Mouse (Mus musculus) intestine, embryonic 15.5 days (tissue): ENCODE results near the gene Adad2. TPM values are rescaled to one million over a fixed set of nuclear protein-coding genes. Genes with fewer than 3 reads are reported as not detected.
A peak's percentile ranks its signal among the peaks of the same experiment; 100 is the strongest.

Experiments
- ATAC-seq: fragments of 200-750 bp; cut with Nextera tagmentation; 2 replicates; pipeline ENCODE4 v1.8.0; 2017; ENCODE audit warnings: moderate TSS enrichment, moderate library complexity
- H3K27ac ChIP-seq: fragments of 300-500 bp; sonication (generic); 2 replicates; pipeline ENCODE4 v1.5.1; 2015; ENCODE audit warnings: mild to moderate bottlenecking, inconsistent platforms
- H3K27me3 ChIP-seq: fragments of 300-500 bp; sonication (generic); replicated peaks from 2 replicates; pipeline ENCODE4 v1.6.1; 2015; ENCODE audit warnings: inconsistent platforms
- H3K36me3 ChIP-seq: fragments of 300-500 bp; sonication (generic); 2 replicates; pipeline ENCODE4 v1.6.1; 2015; ENCODE audit warnings: inconsistent platforms
- H3K4me1 ChIP-seq: fragments of 300-500 bp; sonication (generic); replicated peaks from 2 replicates; pipeline ENCODE4 v1.6.1; 2015; ENCODE audit warnings: inconsistent platforms
- H3K4me2 ChIP-seq: fragments of 300-500 bp; sonication (generic); replicated peaks from 2 replicates; pipeline ENCODE4 v1.6.1; 2015; ENCODE audit warnings: mild to moderate bottlenecking, inconsistent platforms
- H3K4me3 ChIP-seq: fragments of 300-500 bp; sonication (generic); replicated peaks from 2 replicates; pipeline ENCODE4 v1.5.1; 2015; ENCODE audit warnings: inconsistent platforms
- H3K9ac ChIP-seq: fragments of 300-500 bp; sonication (generic); 2 replicates; pipeline ENCODE4 v1.6.1; 2015; ENCODE audit warnings: inconsistent platforms
- H3K9me3 ChIP-seq: fragments of 300-500 bp; sonication (generic); 2 replicates; pipeline ENCODE4 v1.6.1; 2016; ENCODE audit warnings: inconsistent platforms
- WGBS: fragments of 180-500 bp; shearing (Covaris S2); methylation state at CpG from one replicate; pipeline ENCODE4 v1.1.7; 2015; 5-methylcytosine and 5-hydroxymethylcytosine counted together
- polyA plus RNA-seq: library from polyadenylated mRNA; unstranded; fragments of >200 nt; fragmentation: Nextera tagmentation; extraction: Ambion mirVana; gene quantifications from 2 replicates; pipeline ENCODE4 v1.2.1, GENCODE M21; 2015

The Adad2 gene
- polyA plus RNA-seq: not detected in 2 replicates

DNA sequence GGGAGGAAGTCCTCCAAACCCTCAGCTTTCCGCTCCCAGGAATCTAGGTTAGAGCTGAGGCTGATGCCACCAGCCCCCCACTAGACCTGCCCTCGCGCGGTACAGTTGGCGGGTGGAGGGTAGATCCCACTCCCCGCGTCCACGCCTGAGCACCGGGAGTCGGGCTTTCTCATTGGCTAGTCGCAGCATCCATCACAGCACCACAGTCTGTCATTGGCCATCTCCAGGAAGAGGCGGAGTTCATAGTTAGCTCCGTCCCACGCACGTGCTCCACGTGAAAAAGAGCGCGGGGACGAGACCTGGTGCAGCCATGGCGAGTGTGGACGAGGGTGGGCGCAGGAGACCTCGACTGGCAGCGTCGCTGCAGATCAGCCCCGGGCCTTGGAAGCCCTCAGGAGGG lies at the start of gene Adad2:
Adad2 (plus strand) TSS at position 277 of the 400 bp plus-strand sequence.
- H3K4me1 ChIP-seq: no peaks in the 10 kb centered on the region
- no peak within 1 kb of the TSS for H3K9ac ChIP-seq
- H3K27ac ChIP-seq: no peak within 1 kb of the TSS
- H3K4me3 ChIP-seq: no peak within 1 kb of the TSS
- no peak within 1 kb of the TSS for H3K4me2 ChIP-seq
- H3K27me3 ChIP-seq: no peaks in the 10 kb centered on the region
- no peak for ATAC-seq
- 82% methylated on average over 26 of the region's 26 CpGs for WGBS
- H3K36me3 ChIP-seq: no peaks in the 10 kb centered on the region
- no peaks in the 10 kb centered on the region for H3K9me3 ChIP-seq

DNA sequence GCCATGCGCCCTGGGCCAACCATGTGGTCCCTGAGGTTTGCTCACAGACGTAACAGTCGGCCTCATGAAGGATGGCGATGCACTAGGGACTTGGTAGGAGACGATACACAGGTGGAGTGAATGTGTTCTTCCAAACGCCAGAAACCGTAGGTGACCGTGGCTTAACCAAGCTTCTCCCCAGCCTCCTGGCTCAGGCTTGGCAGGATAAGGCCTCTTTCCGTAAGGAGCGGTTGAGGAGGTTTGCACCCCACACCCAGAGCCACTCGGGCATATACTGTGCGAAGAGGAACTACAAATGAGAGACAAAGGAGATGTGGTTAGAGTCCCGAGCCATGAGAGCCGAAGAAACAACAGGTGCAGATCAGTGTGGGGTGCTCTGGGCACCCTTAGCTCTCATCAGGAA lies 48.7 kb upstream of the Adad2 start:
- no peak overlapping the region for H3K4me2 ChIP-seq
- no peak overlapping the region for H3K27ac ChIP-seq
- no peaks in the 10 kb centered on the region; the same call in 1 of the 2 replicates for H3K4me1 ChIP-seq
- H3K27me3 ChIP-seq: no peaks in the 10 kb centered on the region
- 92% methylated on average over 14 of the region's 14 CpGs for WGBS
- no peak overlapping the region for H3K9ac ChIP-seq
- peaks cover 33% of the 10 kb centered on the region for H3K36me3 ChIP-seq
- H3K9me3 ChIP-seq: no peaks in the 10 kb centered on the region
- ATAC-seq: no peak
- H3K4me3 ChIP-seq: no peak overlapping the region

- Histone ChIP-seq H3K27me3 (no peaks in the 10 kb centered on the region), H3K4me2 (no peak overlapping the region), H3K9ac (no peak overlapping the region), H3K4me3 (no peak overlapping the region), H3K36me3 (peaks cover 33% of the 10 kb centered on the region), H3K9me3 (no peaks in the 10 kb centered on the region), H3K27ac (no peak overlapping the region), H3K4me1 (no peaks in the 10 kb centered on the region)
- WGBS: 80% methylated on average over 11 of the region's 11 CpGs
- no peak for ATAC-seq
Observed at GRCm38 (mm10) chr8:119566367-119566766, 46.2 kb upstream of the Adad2 start.

DNA sequence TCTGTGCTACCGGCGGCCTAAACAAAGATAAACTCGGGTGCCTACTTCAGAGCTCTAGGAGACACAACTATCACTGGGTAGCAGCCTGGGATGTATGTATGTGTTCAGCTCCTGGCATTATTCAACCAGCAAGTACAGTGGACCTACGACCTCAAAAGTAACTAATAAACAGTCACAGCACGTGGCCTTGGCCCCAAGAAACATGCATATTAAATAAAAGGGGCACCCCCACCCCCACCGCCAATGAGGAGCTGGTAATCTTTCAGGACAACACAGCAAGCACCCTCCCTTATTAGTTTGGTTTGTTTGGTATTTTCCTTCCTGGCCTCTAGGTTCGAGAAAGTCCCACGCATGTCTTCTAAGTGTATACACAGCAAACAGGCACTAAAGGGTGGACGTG lies 44.3 kb upstream of the Adad2 start:
- Histone ChIP-seq H3K27ac (no peak overlapping the region), H3K36me3 (peaks cover 21% of the 10 kb centered on the region), H3K9ac (no peak overlapping the region), H3K4me2 (no peak overlapping the region), H3K9me3 (no peaks in the 10 kb centered on the region), H3K27me3 (no peaks in the 10 kb centered on the region), H3K4me1 (no peaks in the 10 kb centered on the region), H3K4me3 (no peak overlapping the region)
- ATAC-seq: no peak
- WGBS: 82% methylated on average over 9 of the region's 9 CpGs

GRCm38 (mm10) chr8:119568951-119569350 lies 43.6 kb upstream of the Adad2 start:
- WGBS: 60% methylated on average over 7 of the region's 7 CpGs
- ATAC-seq: no peak
- H3K4me2 ChIP-seq: no peak overlapping the region
- H3K36me3 ChIP-seq: peaks cover 17% of the 10 kb centered on the region
- H3K27me3 ChIP-seq: no peaks in the 10 kb centered on the region
- H3K4me1 ChIP-seq: no peaks in the 10 kb centered on the region
- H3K4me3 ChIP-seq: no peak overlapping the region
- H3K9me3 ChIP-seq: no peaks in the 10 kb centered on the region
- no peak overlapping the region for H3K9ac ChIP-seq
- no peak overlapping the region for H3K27ac ChIP-seq

DNA sequence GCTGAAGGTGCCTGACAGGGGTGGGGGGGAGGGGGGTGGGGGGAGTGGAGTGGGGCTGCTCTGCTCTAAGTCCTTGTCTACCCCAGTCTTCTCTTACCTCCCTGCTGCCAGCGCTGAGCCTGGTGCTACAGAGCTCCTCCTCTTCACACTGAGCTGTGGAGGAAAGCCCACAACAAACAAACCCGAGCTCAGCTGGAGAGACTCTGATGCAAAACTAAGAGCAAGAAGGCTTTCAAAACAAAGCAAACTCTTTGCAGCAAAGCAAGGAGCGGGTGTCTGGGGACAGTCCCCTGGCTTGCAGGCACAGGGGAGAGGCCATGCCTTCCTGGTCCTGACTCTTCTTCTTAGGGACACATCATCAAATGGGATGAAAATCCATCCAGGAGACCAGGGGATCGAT lies 42.7 kb upstream of the Adad2 start:
- ATAC-seq: no peak
- Histone ChIP-seq H3K27ac (no peak overlapping the region), H3K9me3 (no peaks in the 10 kb centered on the region), H3K36me3 (peaks cover 11% of the 10 kb centered on the region; the same call in 1 of the 2 replicates), H3K4me3 (no peak overlapping the region), H3K4me1 (no peaks in the 10 kb centered on the region), H3K27me3 (no peaks in the 10 kb centered on the region), H3K9ac (no peak overlapping the region), H3K4me2 (no peak overlapping the region)
- WGBS: 42% methylated on average over 4 of the region's 4 CpGs

- no peak for ATAC-seq
- H3K27me3 ChIP-seq: no peaks in the 10 kb centered on the region
- no peak overlapping the region for H3K4me2 ChIP-seq
- H3K27ac ChIP-seq: no peak overlapping the region
- 77% methylated on average over 6 of the region's 6 CpGs for WGBS
- H3K9ac ChIP-seq: no peak overlapping the region
- H3K9me3 ChIP-seq: no peaks in the 10 kb centered on the region
- H3K4me3 ChIP-seq: no peak overlapping the region
- H3K36me3 ChIP-seq: no peaks in the 10 kb centered on the region
- H3K4me1 ChIP-seq: peaks cover 2% of the 10 kb centered on the region; the same call in 1 of the 2 replicates
Observed at GRCm38 (mm10) chr8:119571135-119571534, 41.4 kb upstream of the Adad2 start.

GRCm38 (mm10) chr8:119572411-119572810 lies 40.1 kb upstream of the Adad2 start:
- peaks cover 2% of the 10 kb centered on the region; the same call in 1 of the 2 replicates for H3K4me1 ChIP-seq
- no peaks in the 10 kb centered on the region for H3K36me3 ChIP-seq
- H3K9me3 ChIP-seq: no peaks in the 10 kb centered on the region
- no peak overlapping the region for H3K4me2 ChIP-seq
- H3K4me3 ChIP-seq: no peak overlapping the region
- no peak overlapping the region; the same call in 1 of the 2 replicates for H3K27ac ChIP-seq
- no peak overlapping the region for H3K9ac ChIP-seq
- no peak for ATAC-seq
- WGBS: 66% methylated on average over 4 of the region's 4 CpGs
- no peaks in the 10 kb centered on the region for H3K27me3 ChIP-seq

DNA sequence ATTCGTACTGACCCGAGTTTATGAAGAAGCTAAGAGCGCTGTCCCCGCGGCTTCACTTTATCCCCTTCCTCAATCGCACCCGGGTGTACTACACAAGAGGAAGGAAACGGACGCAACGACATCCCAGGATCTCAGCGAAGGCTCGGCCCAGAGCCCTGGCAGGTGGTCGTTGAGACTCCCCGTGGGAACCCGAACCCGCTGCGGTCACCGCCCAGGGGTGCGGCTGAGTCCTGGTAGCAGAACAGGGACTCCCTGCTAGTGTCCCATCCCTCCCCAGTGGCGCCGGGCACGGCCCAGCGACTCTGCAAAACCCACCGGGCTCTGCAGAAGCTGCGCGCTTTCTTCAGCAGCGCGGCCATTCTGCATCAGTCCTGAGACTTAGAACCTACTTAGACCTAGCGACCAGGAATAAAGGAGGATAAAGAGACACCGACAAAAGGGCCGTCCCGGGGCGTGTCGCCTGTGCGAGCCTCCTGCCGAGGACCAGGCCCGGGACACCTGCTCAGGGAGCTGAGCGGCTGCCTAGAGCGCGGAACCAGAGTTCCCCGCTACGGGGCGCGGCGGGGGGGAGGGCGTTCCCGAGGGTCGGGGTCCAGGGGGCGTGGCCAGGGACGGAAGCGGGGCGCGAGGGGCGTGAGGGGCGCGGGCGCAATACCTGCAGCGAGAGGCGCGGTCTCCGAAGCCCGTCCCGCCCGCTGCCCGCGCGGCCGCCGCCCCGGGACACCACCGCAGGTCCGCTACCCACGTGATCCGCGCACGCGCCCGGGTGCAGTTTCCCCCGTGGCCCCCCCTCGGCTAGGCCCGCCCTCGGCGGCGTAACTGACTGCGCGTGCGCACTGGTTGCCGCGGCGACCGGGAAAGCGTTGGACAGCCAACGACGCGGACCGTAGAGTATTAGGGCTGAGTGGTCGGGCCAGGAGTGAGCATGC lies 37.8 kb upstream of the Adad2 start, which contains the start of the genes Hsdl1 and Dnaaf1:
Hsdl1 (minus strand) TSS at position 747 of the 929 bp plus-strand sequence.
Dnaaf1 (plus strand) TSS at position 799 of the 929 bp plus-strand sequence.
- peak within 1 kb of the TSS; percentile 75 for H3K9ac ChIP-seq
- no peaks in the 10 kb centered on the region for H3K9me3 ChIP-seq
- H3K4me2 ChIP-seq: peak within 1 kb of the TSS; percentile 94
- peak within 1 kb of the TSS; percentile 71 for H3K27ac ChIP-seq
- ATAC-seq: peak; percentile 91
- H3K27me3 ChIP-seq: no peaks in the 10 kb centered on the region
- H3K4me3 ChIP-seq: peak within 1 kb of the TSS; percentile 62
- H3K4me1 ChIP-seq: peaks cover 5% of the 10 kb centered on the region
- no peaks in the 10 kb centered on the region for H3K36me3 ChIP-seq
- WGBS: under 1% methylated on average over 95 of the region's 97 CpGs

GRCm38 (mm10) chr8:119575366-119575726 lies 37.2 kb upstream of the Adad2 start:
- Histone ChIP-seq H3K9ac (peak overlapping the region; percentile 50), H3K4me3 (peak overlapping the region; percentile 62), H3K4me1 (peaks cover 5% of the 10 kb centered on the region), H3K4me2 (peak overlapping the region; percentile 94), H3K9me3 (no peaks in the 10 kb centered on the region), H3K27ac (0 out of 2 replicates have a peak overlapping the region, but pooled peaks have one; percentile 71), H3K27me3 (no peaks in the 10 kb centered on the region), H3K36me3 (no peaks in the 10 kb centered on the region)
- 1% methylated on average over 16 of the region's 16 CpGs for WGBS
- no peak for ATAC-seq

- no peak for ATAC-seq
- no peak overlapping the region for H3K9ac ChIP-seq
- no peak overlapping the region for H3K4me3 ChIP-seq
- 36% methylated on average over 13 of the region's 13 CpGs for WGBS
- no peaks in the 10 kb centered on the region for H3K36me3 ChIP-seq
- H3K27me3 ChIP-seq: no peaks in the 10 kb centered on the region
- H3K4me2 ChIP-seq: no peak overlapping the region
- H3K4me1 ChIP-seq: peaks cover 11% of the 10 kb centered on the region
- 0 out of 2 replicates have a peak overlapping the region, but pooled peaks have one; percentile 36 for H3K27ac ChIP-seq
- H3K9me3 ChIP-seq: no peaks in the 10 kb centered on the region
Observed at GRCm38 (mm10) chr8:119579096-119579495, 33.5 kb upstream of the Adad2 start.

GRCm38 (mm10) chr8:119580441-119581161 lies 31.9 kb upstream of the Adad2 start:
- Histone ChIP-seq H3K4me3 (no peak overlapping the region), H3K27me3 (no peaks in the 10 kb centered on the region), H3K4me2 (no peak overlapping the region), H3K27ac (peak overlapping the region; percentile 70; the same call in 1 of the 2 replicates), H3K9ac (no peak overlapping the region), H3K36me3 (no peaks in the 10 kb centered on the region), H3K9me3 (no peaks in the 10 kb centered on the region), H3K4me1 (peaks cover 9% of the 10 kb centered on the region; the same call in 1 of the 2 replicates)
- ATAC-seq: peak; percentile 60
- 48% methylated on average over 5 of the region's 5 CpGs for WGBS
